Mouse (Mus musculus): ENCODE data around the gene Ano1.
A peak's percentile ranks its signal among the peaks of the same experiment; 100 is the strongest.

Gene Ano1

GRCm38 (mm10) chr7:144609568-144609967 is 142.2 kb downstream of the Ano1 start:
- TF ChIP-seq GATA4 (IDR thresholded peaks at IDR 0.05; ENCODE audit: insufficient replicate concordance, low read length), result no peak

- no peak for TF ChIP-seq GATA4 (IDR thresholded peaks at IDR 0.05; ENCODE audit: insufficient replicate concordance, low read length)
Observed at GRCm38 (mm10) chr7:144607862-144608261, 143.9 kb downstream of the Ano1 start.

- TF ChIP-seq GATA4 (IDR thresholded peaks at IDR 0.05; ENCODE audit: insufficient replicate concordance, low read length), result no peak
Observed at GRCm38 (mm10) chr7:144604735-144605134, 147.0 kb downstream of the Ano1 start.

DNA sequence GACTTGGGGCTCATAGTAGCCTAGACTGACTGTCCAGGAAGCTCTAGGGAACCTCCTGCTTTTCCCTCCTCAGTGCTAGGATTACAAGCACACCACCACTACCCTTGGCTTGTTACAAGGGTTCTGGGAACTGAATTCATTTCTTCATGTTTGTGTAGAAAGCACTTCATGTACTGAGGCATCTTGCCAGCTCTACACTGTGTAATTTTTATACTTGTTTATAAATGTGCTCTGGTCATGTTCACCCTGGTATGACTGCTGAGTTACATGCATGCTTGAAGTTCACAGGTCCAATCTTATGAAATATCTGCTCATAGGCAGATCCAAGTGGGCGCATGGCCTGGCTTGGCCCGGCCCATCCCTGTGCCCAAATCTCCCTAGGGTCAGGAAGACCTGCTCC is 147.5 kb downstream of the Ano1 start:
- TF ChIP-seq GATA4 (IDR thresholded peaks at IDR 0.05; ENCODE audit: insufficient replicate concordance, low read length), result no peak

DNA sequence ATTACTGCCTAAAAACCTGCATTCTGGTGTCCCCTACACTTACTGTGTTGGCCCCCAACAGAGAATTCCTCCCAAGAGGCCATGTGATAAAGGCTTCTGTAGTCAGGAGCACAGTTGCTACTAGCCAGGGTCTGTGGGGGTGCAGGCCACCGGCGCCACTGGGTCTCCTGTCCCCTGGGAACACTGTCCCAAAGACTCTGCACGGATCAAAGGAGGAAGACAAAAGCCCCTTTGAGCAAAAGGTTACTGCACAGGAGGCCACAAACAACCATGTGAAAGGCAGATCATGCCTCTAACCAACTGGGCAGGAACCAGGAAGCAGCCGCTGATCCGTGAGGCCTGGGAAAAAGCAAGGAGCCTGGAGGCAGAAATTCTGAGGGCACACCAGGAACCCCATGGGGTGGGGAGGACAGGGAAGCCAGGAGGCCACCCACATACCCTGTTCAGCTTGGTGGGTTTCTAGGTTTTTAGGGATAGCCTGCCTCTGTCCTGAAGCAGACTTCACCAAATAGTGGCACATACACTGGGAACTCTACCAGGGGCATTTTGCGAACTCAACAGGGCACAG is 151.4 kb downstream of the Ano1 start:
- TF ChIP-seq GATA4 (IDR thresholded peaks at IDR 0.05; ENCODE audit: insufficient replicate concordance, low read length), result no peak

DNA sequence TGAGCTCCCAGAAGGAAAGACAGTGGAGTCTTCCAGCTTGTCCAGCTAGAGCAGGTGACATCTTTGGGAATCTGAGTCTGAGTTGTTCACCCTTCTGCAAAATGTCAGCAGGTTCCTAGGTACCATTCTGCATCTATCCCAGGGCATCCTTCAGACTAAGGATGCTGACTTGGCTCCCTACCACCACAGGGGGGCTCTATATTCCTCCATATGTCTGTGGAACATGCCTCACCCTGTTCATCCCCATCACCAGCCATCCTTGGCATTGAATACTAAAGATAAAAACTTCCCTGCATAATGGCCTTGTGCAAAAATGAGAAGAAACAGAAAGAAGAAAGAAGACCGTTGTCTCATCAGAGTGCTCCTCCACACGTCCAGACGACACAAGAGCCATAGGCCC is 162.3 kb downstream of the Ano1 start:
- no peak for TF ChIP-seq GATA4 (IDR thresholded peaks at IDR 0.05; ENCODE audit: insufficient replicate concordance, low read length)

GRCm38 (mm10) chr7:144587291-144587690 is 164.5 kb downstream of the Ano1 start:
- no peak for TF ChIP-seq GATA4 (IDR thresholded peaks at IDR 0.05; ENCODE audit: insufficient replicate concordance, low read length)

GRCm38 (mm10) chr7:144585648-144586047 is 166.1 kb downstream of the Ano1 start:
- TF ChIP-seq GATA4 (IDR thresholded peaks at IDR 0.05; ENCODE audit: insufficient replicate concordance, low read length), result no peak

DNA sequence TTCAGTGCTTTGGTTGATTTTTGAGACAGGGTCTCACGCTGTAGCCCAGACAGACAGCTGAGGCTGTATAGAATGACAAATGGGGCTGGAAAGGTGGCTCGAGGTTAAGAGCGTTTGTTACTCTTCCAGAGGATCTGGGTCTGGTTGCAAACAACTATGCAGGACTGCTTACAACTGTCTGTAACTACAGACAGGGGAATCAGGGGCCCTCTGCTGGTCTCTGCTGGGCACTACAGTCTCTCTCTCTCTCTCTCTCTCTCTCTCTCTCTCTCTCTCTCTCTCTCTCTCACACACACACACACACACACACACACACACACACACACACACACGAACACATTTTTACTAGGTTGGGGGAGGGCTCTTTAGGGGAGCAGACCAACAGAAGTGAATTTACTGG is 168.2 kb downstream of the Ano1 start:
- no peak for TF ChIP-seq GATA4 (IDR thresholded peaks at IDR 0.05; ENCODE audit: insufficient replicate concordance, low read length)

DNA sequence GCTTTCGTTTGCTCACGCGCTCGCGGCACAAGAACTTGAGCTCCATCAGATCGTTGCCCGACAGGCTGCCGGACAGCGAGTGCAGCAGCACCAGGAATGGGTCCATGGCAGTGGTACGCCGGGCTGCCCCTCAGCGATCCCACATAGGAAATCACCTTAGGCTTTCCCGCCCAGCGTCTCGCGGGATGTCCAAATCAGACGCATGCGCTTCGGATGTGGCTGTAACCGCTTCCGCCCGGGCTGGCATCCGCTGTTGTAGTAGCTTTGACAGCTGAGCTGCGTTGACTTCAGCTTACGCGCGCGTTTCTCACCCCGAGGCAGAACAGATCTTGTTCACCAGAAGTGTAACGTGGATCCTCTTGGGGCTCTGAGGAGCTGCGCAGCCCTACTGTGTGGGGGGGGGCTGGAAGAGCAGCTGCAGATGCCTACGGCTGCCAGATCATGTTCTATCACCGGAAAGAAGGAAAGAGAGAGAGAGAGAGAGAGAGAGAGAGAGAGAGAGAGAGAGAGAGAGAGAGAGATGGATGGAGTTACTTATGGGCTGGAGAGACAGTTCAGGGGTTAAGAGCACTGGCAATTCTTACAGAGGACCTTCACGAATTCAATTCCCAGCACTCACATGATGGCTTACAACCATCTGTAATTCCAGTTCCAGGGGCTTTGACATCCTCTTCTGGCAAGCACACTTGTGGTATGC is 169.3 kb downstream of the Ano1 start, which contains the start of gene Fadd:
TSS of gene Fadd (minus strand) at position 180 of the 697 bp plus-strand sequence.
- no peak for TF ChIP-seq GATA4 (IDR thresholded peaks at IDR 0.05; ENCODE audit: insufficient replicate concordance, low read length)

DNA sequence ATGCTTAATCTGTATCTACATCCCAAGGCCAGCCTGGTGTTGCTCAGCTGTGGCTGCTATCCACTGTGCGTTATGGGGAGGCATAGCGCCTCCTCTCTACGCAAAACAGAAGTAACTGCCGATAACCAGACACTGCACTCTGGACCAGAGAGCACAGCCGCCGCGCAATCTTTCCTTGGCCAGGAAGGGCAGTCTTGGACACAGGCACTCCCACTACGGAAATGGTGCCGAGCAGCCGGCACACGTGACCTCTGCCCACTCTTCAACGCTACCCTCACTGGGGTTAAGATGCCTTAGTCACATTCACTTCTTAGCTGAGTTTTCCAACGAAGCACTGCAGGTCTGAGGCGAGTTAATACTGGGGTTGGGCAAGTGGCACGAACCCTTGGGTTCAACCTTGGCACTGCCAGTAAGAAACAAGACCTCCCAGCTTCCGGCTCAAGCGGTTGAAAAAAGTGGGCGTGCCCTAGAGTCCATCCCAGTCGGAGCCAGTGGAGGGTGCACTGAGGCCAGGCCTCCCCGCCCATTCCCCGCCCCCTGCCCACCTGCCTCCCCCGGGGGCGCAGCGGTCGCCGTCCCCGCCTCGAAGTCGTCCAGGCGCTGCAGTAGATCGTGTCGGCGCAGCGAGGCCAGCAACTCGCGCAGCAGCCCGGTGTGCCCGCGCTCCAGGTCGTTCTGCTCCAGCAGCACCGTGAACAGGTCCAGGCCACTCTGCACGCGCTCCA is 170.1 kb downstream of the Ano1 start:
- TF ChIP-seq GATA4 (IDR thresholded peaks at IDR 0.05; ENCODE audit: insufficient replicate concordance, low read length), result peak; percentile 87; the same call in 1 of the 2 replicates

GRCm38 (mm10) chr7:144577876-144578275 is 173.9 kb downstream of the Ano1 start:
- TF ChIP-seq GATA4 (IDR thresholded peaks at IDR 0.05; ENCODE audit: insufficient replicate concordance, low read length), result no peak

DNA sequence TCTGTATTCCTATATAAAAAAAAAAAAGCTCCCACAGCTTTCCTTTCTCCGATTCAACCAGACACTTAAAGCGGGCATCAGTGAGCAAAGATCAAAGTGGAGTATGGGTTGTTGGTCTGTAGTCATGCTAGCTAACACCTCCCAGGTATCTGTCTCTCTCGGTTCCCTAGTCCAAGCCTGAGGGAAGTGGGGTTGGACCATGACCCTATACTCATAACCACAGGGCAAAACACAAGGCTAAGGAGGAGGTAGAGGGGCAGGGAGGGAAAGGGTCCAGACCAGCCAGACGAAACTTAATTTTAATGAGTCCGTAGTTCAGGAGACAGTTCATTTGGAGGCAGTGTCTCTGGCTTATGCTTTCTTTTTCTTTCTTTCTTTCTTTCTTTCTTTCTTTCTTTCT is 179.5 kb downstream of the Ano1 start:
- TF ChIP-seq GATA4 (IDR thresholded peaks at IDR 0.05; ENCODE audit: insufficient replicate concordance, low read length), result no peak

DNA sequence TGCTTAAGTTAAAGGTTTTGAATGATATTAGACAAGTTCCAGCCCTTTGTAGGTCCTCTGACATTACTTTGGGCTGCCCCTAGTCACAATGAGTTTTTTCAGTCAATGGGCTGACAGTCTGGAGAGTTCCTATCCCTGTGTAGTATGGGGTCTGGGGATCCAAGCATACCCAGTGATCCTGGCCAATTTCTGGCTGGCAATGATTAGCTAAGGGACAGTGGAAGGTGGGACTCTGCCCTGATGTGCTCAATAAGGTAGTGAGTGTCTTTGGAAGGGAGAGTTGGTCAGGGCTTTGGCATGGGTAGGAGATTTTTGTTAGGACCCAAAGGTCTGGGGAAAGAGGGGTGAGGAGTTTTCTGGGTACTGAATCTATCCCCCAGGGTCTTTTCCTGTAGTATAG is 180.2 kb downstream of the Ano1 start:
- no peak for TF ChIP-seq GATA4 (IDR thresholded peaks at IDR 0.05; ENCODE audit: insufficient replicate concordance, low read length)

DNA sequence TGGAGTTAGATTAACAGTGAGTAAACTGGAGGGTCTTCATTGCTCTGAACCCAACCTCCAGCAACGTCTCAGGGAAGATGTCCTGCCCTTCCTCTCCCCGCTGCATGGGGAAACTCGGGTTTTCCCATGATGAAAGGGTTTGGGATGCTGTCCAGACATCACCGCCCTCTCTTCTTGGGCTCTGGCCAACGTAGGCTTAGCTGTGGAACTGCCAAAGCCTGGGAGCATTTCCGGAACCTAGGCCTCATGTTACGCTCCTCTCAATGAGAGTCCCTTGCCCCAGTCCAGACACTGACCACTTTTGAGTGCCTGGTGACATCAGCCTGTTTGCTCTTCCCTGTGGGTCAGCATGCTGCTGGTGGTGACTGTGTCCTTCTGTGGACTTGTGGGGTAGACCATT is 182.3 kb downstream of the Ano1 start:
- no peak for TF ChIP-seq GATA4 (IDR thresholded peaks at IDR 0.05; ENCODE audit: insufficient replicate concordance, low read length)

DNA sequence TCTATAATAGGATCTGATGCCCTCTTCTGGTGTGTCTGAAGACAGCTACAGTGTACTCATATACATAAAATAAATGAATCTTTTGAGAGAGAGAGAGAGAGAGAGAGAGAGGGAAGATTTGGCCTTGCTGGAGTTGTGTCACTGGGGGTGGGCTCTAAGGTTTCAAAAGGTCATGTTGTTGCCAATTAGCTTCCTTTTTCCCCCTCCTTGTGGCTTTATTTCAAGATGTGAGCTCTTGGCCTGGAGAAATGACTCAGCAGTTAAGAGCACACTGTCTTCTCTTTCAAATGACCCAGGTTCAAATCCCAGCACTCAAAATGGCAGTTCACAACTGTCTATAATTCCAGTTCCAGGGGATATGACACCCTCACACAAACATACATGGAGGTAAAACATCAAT is 183.7 kb downstream of the Ano1 start:
- no peak for TF ChIP-seq GATA4 (IDR thresholded peaks at IDR 0.05; ENCODE audit: insufficient replicate concordance, low read length)

Measured in liver, adult (tissue).